Mouse (Mus musculus): ENCODE data around the gene Nkapd1. TPM values are rescaled to one million over a fixed set of nuclear protein-coding genes. Genes with fewer than 3 reads are reported as not detected.

Gene Nkapd1
- total and polyA plus RNA-seq, 3 experiments: 10.4 to 20.2 TPM; not detected in 1

DNA sequence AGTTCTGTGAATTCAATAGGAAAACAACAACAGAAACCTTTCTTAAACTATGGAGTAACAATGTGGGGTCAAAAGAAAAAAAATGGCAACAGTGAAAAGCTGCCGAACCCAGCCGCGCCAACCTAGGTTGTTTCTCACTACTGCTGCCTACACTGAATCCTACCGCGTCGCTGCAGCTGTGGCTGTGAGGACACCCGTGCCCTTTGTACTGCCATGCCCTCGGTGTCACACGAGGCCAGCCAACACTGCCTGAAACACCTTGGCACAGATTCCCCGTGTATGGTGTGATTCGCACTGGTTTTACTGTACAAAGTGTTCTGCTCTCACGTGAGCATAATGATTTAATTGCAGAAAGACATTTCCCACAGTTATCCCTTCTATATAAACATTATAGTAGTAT lies 43.2 kb upstream of the Nkapd1 start:
- H3K36me3 ChIP-seq (ENCODE audit: control insufficient read depth in 1 of 2, insufficient read depth in 2 of 2, low read length in 2 of 2): peaks cover 11 to 19% of the 10 kb centered on the region in 2 experiments
- DNase-seq (ENCODE audit: low read depth, low spot score): peak; percentile 30
- peak overlapping the region; percentile 89 for H3K9ac ChIP-seq (ENCODE audit: control insufficient read depth, low read depth, low read length, poor library complexity, severe bottlenecking)
- H3K79me2 ChIP-seq (ENCODE audit: control insufficient read depth, insufficient read depth, low read length, poor library complexity): peaks cover 20% of the 10 kb centered on the region
- peak overlapping the region; percentile 94 to 98 for H3K4me3 ChIP-seq (ENCODE audit: control insufficient read depth in 1 of 2, insufficient read depth in 1 of 2, low read depth in 2 of 2, low read length in 2 of 2)
- H3K9me3 ChIP-seq (replicated peaks; ENCODE audit: insufficient read depth, low read length): no peaks in the 10 kb centered on the region
- TF ChIP-seq TCF12 (IDR thresholded peaks at IDR 0.05; ENCODE audit: low read depth, low read length): no peak
- TF ChIP-seq NRF1 (IDR thresholded peaks at IDR 0.05; ENCODE audit: insufficient read depth, low read depth, low read length, poor library complexity, severe bottlenecking): no peak
- no peak for TF ChIP-seq MAFK (IDR thresholded peaks at IDR 0.05; ENCODE audit: borderline replicate concordance, low read depth, low read length)
- no peak for TF ChIP-seq TAL1 (IDR thresholded peaks at IDR 0.05; ENCODE audit: low read length)
- no peak for TF ChIP-seq CTCF (IDR thresholded peaks at IDR 0.05 in 2 of 3, conservative IDR thresholded peaks at IDR 0.05 in 1 of 3; ENCODE audit: control insufficient read depth in 1 of 3, insufficient read depth in 1 of 3, low read depth in 2 of 3, low read length in 3 of 3, poor library complexity in 1 of 3, severe bottlenecking in 1 of 3)
- no peak for TF ChIP-seq ETS1 (IDR thresholded peaks at IDR 0.05; ENCODE audit: low read depth, low read length)
- no peak for TF ChIP-seq SIN3A (IDR thresholded peaks at IDR 0.05; ENCODE audit: low read length)
- no peak for TF ChIP-seq POLR2AphosphoS2 (IDR thresholded peaks at IDR 0.05; ENCODE audit: low read length)
- TF ChIP-seq POLR2AphosphoS5 (IDR thresholded peaks at IDR 0.05; ENCODE audit: borderline replicate concordance, low read depth, low read length): no peak
- no peak for TF ChIP-seq POLR2A (IDR thresholded peaks at IDR 0.05; ENCODE audit: control insufficient read depth in 1 of 2, insufficient read depth in 1 of 2, low read depth in 1 of 2, low read length in 2 of 2, poor library complexity in 1 of 2)
- no peak for TF ChIP-seq MAX (IDR thresholded peaks at IDR 0.05; ENCODE audit: low read length)
- no peak for TF ChIP-seq ELF1 (IDR thresholded peaks at IDR 0.05; ENCODE audit: low read depth, low read length)
- TF ChIP-seq MAZ (IDR thresholded peaks at IDR 0.05; ENCODE audit: low read depth, low read length): no peak
- no peak for TF ChIP-seq USF2 (IDR thresholded peaks at IDR 0.05; ENCODE audit: borderline replicate concordance in 1 of 2, insufficient read depth in 1 of 2, low read depth in 1 of 2, low read length in 2 of 2)
- TF ChIP-seq RAD21 (IDR thresholded peaks at IDR 0.05; ENCODE audit: low read depth, low read length): no peak
- no peak for TF ChIP-seq ZNF384 (IDR thresholded peaks at IDR 0.05; ENCODE audit: low read depth, low read length)
- TF ChIP-seq UBTF (IDR thresholded peaks at IDR 0.05; ENCODE audit: borderline replicate concordance, insufficient read depth, low read depth, low read length): no peak
- no peak for TF ChIP-seq ZMIZ1 (IDR thresholded peaks at IDR 0.05; ENCODE audit: low read depth, low read length)
- TF ChIP-seq HCFC1 (IDR thresholded peaks at IDR 0.05; ENCODE audit: low read depth, low read length): no peak
- TF ChIP-seq CHD2 (IDR thresholded peaks at IDR 0.05; ENCODE audit: low read length): no peak
- no peaks in the 10 kb centered on the region for H3K27me3 ChIP-seq (ENCODE audit: control insufficient read depth in 1 of 2, insufficient read depth in 2 of 2, low read length in 2 of 2)
- H3K27ac ChIP-seq (ENCODE audit: control insufficient read depth, low read depth, low read length): no peak overlapping the region; the same call in 1 of the 2 replicates
- H3K4me1 ChIP-seq (ENCODE audit: control insufficient read depth in 1 of 2, insufficient read depth in 2 of 2, low read length in 2 of 2): peaks cover 1 to 7% of the 10 kb centered on the region in 2 experiments; a peak in 2 of 4 replicates
